Mouse (Mus musculus): ENCODE measurements around the gene Pde10a. TPM values are rescaled to one million over a fixed set of nuclear protein-coding genes. Genes with fewer than 3 reads are reported as not detected.

Pde10a gene
- polyA plus RNA-seq, 1 experiment = 2.0 TPM

GRCm38 (mm10) chr17:9033511-9033910 is 508.3 kb downstream of the Pde10a start:
- 69% methylated on average over 5 of the region's 5 CpGs for WGBS
- Histone ChIP-seq H3K27me3 (replicated peaks; ENCODE audit: control insufficient read depth, insufficient read depth, low read length) (no peaks in the 10 kb centered on the region; the same call in 1 of the 2 replicates), H3K4me1 (ENCODE audit: control insufficient read depth, insufficient read depth, low read length) (no peaks in the 10 kb centered on the region), H3K36me3 (ENCODE audit: control insufficient read depth, insufficient read depth, low read length) (no peaks in the 10 kb centered on the region), H3K27ac (ENCODE audit: insufficient read depth, low read depth, low read length) (no peak overlapping the region), H3K4me3 (ENCODE audit: insufficient read depth, low read depth, low read length) (no peak overlapping the region)
- no peak for DNase-seq
- no peak for TF ChIP-seq CTCF (conservative IDR thresholded peaks at IDR 0.05; ENCODE audit: insufficient read depth, insufficient read length, low read depth, low read length)
- no peak for TF ChIP-seq POLR2A (IDR thresholded peaks at IDR 0.05; ENCODE audit: low read depth, low read length)

GRCm38 (mm10) chr17:9035561-9036348 is 510.6 kb downstream of the Pde10a start:
- Histone ChIP-seq H3K4me3 (ENCODE audit: insufficient read depth, low read depth, low read length) (no peak overlapping the region), H3K4me1 (ENCODE audit: control insufficient read depth, insufficient read depth, low read length) (no peaks in the 10 kb centered on the region), H3K36me3 (ENCODE audit: control insufficient read depth, insufficient read depth, low read length) (no peaks in the 10 kb centered on the region), H3K27me3 (replicated peaks; ENCODE audit: control insufficient read depth, insufficient read depth, low read length) (no peaks in the 10 kb centered on the region; the same call in 1 of the 2 replicates), H3K27ac (ENCODE audit: insufficient read depth, low read depth, low read length) (no peak overlapping the region)
- no peak for DNase-seq
- TF ChIP-seq CTCF (conservative IDR thresholded peaks at IDR 0.05; ENCODE audit: insufficient read depth, insufficient read length, low read depth, low read length) = no peak
- no peak for TF ChIP-seq POLR2A (IDR thresholded peaks at IDR 0.05; ENCODE audit: low read depth, low read length)
- 62% methylated on average over 8 of the region's 8 CpGs for WGBS

Other genes with a start within 250 kb of the Pde10a start
- gene Mpc1, start 242.5 kb upstream of the Pde10a start, polyA plus RNA-seq (2012; rRNA removed) = 519 and 608 TPM in 2 replicates
- gene Sft2d1, start 214.3 kb upstream of the Pde10a start, polyA plus RNA-seq (2012; rRNA removed) = 70.2 and 76.1 TPM in 2 replicates
- gene Prr18, start 187.9 kb upstream of the Pde10a start, polyA plus RNA-seq (2012; rRNA removed) = 0.05 and 0.14 TPM in 2 replicates
- gene T2, start 169.4 kb upstream of the Pde10a start, polyA plus RNA-seq (2012; rRNA removed) = 0.06 TPM in 1 of 2 replicates, not detected in the other
- gene T, start 90.9 kb upstream of the Pde10a start, polyA plus RNA-seq (2012; rRNA removed) = not detected in 2 replicates
- gene Gm17087, start 41.6 kb downstream of the Pde10a start, polyA plus RNA-seq (2012; rRNA removed) = not detected in 2 replicates